Mouse (Mus musculus): ENCODE results near the gene Dnase2b. TPM values are rescaled to one million over a fixed set of nuclear protein-coding genes. Genes with fewer than 3 reads are reported as not detected.

Gene Dnase2b
- polyA plus RNA-seq, 1 experiment, result not detected

DNA sequence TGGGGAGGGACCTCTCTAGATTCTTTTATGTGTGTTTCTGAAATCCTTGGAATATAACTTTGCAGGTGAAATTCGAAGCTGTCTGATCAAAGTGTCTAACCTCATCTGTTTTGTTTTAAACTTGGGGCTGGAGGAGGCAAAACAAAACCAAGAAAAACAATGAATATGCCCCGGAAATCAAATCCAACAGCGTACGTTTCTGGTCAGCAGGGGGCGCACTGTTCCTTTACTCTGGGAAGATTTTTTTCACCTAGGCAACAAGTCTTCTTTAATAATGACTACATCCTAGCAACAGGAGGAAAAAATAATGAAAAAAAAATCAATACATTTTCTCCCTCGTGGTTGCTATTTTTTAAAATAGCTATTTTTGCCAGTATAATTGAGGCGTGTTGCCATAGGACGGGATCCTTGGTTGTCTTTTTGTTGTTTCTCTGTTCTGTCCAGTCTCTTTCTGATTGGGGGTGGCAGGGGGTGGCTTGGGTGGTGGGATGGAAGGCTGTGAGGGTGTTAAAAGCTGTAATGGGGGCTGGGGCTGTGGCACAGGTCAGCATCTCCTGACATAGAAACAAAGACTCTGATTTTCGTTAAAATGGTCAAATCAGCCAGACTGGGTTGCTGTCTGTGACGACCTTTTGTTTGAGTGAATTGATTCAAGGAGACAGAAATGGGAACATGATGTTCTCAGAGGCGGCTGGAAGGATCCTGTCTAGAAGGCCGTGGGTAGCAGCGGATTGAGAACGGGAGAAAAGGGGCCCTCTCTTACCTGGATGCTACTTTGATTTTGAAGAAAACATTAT, 50.9 kb downstream of the Dnase2b start:
- Histone ChIP-seq H3K27ac (ENCODE audit: insufficient read depth, low read depth, low read length) (no peak overlapping the region), H3K4me3 (ENCODE audit: low read depth, low read length) (no peak overlapping the region), H3K27me3 (ENCODE audit: control insufficient read depth, insufficient read depth, low read length) (no peaks in the 10 kb centered on the region), H3K36me3 (ENCODE audit: control insufficient read depth, insufficient read depth, low read length) (no peaks in the 10 kb centered on the region), H3K4me1 (ENCODE audit: control insufficient read depth, insufficient read depth, insufficient read length, low read length) (peaks cover 9% of the 10 kb centered on the region)
- 41% methylated on average over 14 of the region's 14 CpGs for WGBS
- no peak for TF ChIP-seq POLR2A (IDR thresholded peaks at IDR 0.05; ENCODE audit: low read depth, low read length)
- peak; percentile 13; the same call in 1 of the 2 replicates for TF ChIP-seq CTCF (IDR thresholded peaks at IDR 0.05; ENCODE audit: extremely low read depth, insufficient read length, insufficient replicate concordance, low read depth, low read length)

DNA sequence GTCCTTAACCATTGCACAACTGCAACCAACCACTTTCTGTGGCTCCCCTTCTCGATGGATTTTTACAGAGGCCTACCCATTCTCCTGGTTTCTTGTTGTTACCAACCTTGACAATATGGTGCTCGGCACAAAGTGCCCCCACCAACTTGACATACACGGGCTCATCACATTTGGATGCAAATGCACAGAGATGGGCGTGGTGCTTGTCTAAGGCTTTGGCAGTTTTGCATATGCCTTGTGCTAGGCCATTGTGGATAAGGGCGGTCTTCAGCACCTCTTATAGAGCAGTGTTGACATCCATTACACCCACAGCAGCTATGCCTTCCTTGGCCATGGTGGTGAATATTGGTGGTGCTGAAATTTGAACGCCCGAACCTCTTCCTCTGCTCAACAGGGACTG, 52.5 kb downstream of the Dnase2b start:
- Histone ChIP-seq H3K4me1 (ENCODE audit: control insufficient read depth, insufficient read depth, insufficient read length, low read length) (peaks cover 4% of the 10 kb centered on the region; the same call in 1 of the 2 replicates), H3K27me3 (ENCODE audit: control insufficient read depth, insufficient read depth, low read length) (no peaks in the 10 kb centered on the region), H3K36me3 (ENCODE audit: control insufficient read depth, insufficient read depth, low read length) (no peaks in the 10 kb centered on the region), H3K27ac (ENCODE audit: insufficient read depth, low read depth, low read length) (no peak overlapping the region), H3K4me3 (ENCODE audit: low read depth, low read length) (no peak overlapping the region)
- WGBS, result 86% methylated on average over 7 of the region's 7 CpGs
- no peak for TF ChIP-seq CTCF (IDR thresholded peaks at IDR 0.05; ENCODE audit: extremely low read depth, insufficient read length, insufficient replicate concordance, low read depth, low read length)

DNA sequence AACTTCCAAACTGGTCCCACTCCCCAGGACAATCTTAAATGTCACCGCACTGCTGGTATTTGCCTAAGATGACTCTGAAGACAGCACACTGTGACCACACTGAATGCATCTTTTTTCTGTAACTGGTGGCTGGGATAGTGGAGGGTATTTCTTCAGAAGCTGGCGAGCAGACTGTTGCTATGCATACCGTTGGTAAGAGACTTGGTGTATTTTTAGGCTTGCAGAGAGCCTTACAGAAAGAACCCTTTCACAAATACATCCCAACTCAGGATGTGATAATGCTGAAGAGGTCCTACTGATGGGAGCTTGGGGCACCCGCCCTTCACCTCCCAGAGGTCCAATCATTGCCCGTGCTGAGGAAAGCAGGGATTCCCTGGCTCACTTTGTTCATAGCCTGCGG, 57.9 kb downstream of the Dnase2b start:
- no peak for TF ChIP-seq POLR2A (IDR thresholded peaks at IDR 0.05; ENCODE audit: low read depth, low read length)
- TF ChIP-seq CTCF (IDR thresholded peaks at IDR 0.05; ENCODE audit: extremely low read depth, insufficient read length, insufficient replicate concordance, low read depth, low read length), result no peak
- H3K27me3 ChIP-seq (ENCODE audit: control insufficient read depth, insufficient read depth, low read length), result no peaks in the 10 kb centered on the region
- no peaks in the 10 kb centered on the region for H3K36me3 ChIP-seq (ENCODE audit: control insufficient read depth, insufficient read depth, low read length)
- no peak overlapping the region for H3K4me3 ChIP-seq (ENCODE audit: low read depth, low read length)
- 87% methylated on average over 6 of the region's 6 CpGs for WGBS
- no peaks in the 10 kb centered on the region for H3K4me1 ChIP-seq (ENCODE audit: control insufficient read depth, insufficient read depth, insufficient read length, low read length)
- no peak overlapping the region for H3K27ac ChIP-seq (ENCODE audit: insufficient read depth, low read depth, low read length)

DNA sequence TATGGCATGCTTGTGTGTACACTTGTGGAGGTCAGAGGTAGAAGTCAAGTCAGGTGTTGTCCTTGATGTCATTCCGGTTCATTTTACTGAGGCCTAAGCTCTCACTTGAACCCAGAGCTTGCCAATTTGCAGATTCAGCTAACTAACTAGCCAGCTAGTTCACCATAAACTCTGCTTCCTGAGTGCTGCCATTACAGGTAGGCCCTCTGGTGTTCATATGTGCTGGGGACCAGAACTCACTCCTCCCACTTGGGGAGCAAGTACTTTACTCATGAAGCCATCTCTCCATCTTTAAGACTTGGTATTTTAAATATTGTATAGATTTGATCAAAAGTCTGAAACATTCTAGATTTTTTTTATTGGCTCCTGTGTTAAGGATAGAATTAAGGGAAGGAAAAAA, 58.8 kb downstream of the Dnase2b start:
- WGBS, result 71% methylated on average over 1 of the region's 1 CpGs

DNA sequence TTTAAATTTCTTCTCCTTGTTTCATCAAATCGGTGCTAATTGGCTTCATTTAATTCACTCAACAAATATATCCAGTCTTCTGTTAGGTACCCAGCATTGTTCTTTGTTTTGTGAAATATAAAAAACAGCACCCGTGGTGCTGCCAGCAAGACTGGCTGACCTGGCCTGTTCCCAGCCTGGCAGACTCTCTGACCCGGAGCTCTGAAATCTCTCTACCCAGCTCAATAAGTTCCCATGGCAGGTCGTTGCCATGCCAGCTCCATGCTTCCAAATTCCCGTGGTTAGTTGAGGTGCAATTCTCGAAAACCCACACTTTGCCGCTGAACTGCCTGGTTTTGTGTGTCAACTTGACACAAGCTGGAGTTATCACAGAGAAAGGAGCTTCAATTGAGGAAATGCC, 60.6 kb downstream of the Dnase2b start:
- WGBS, result 85% methylated on average over 7 of the region's 7 CpGs
- Histone ChIP-seq H3K4me1 (ENCODE audit: control insufficient read depth, insufficient read depth, insufficient read length, low read length) (no peaks in the 10 kb centered on the region), H3K4me3 (ENCODE audit: low read depth, low read length) (no peak overlapping the region), H3K27me3 (ENCODE audit: control insufficient read depth, insufficient read depth, low read length) (no peaks in the 10 kb centered on the region), H3K27ac (ENCODE audit: insufficient read depth, low read depth, low read length) (no peak overlapping the region), H3K36me3 (ENCODE audit: control insufficient read depth, insufficient read depth, low read length) (no peaks in the 10 kb centered on the region)
- no peak for TF ChIP-seq POLR2A (IDR thresholded peaks at IDR 0.05; ENCODE audit: low read depth, low read length)
- TF ChIP-seq CTCF (IDR thresholded peaks at IDR 0.05; ENCODE audit: extremely low read depth, insufficient read length, insufficient replicate concordance, low read depth, low read length), result no peak

More for the DNA sequence above, 58.8 kb downstream of the Dnase2b start:
- Histone ChIP-seq H3K27ac (ENCODE audit: insufficient read depth, low read depth, low read length) (no peak overlapping the region), H3K27me3 (ENCODE audit: control insufficient read depth, insufficient read depth, low read length) (no peaks in the 10 kb centered on the region), H3K4me1 (ENCODE audit: control insufficient read depth, insufficient read depth, insufficient read length, low read length) (no peaks in the 10 kb centered on the region), H3K36me3 (ENCODE audit: control insufficient read depth, insufficient read depth, low read length) (no peaks in the 10 kb centered on the region), H3K4me3 (ENCODE audit: low read depth, low read length) (no peak overlapping the region)
- TF ChIP-seq POLR2A (IDR thresholded peaks at IDR 0.05; ENCODE audit: low read depth, low read length) (no peak), CTCF (IDR thresholded peaks at IDR 0.05; ENCODE audit: extremely low read depth, insufficient read length, insufficient replicate concordance, low read depth, low read length) (no peak)

DNA sequence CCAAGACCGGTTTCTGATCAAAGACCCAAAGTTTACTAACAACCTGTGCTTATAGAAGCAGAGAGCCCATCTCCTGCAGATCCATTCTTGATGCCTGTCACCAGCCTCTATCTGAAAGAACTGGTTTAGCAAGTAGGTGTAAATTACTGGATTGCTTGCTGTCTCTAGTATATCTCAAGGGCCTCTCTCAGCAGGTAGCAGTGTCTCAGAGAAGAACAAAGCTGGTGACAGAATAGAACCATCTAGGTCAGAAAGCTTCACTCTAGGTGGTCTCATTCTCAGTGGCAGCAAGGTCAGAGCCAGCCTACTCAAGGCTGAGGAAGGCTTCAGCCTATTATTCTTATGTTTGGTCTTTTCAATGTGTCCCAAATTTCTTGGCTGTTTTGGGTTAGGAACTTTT, 71.8 kb downstream of the Dnase2b start:
- no peaks in the 10 kb centered on the region for H3K36me3 ChIP-seq (ENCODE audit: control insufficient read depth, insufficient read depth, low read length)
- TF ChIP-seq POLR2A (IDR thresholded peaks at IDR 0.05; ENCODE audit: low read depth, low read length) (no peak), CTCF (IDR thresholded peaks at IDR 0.05; ENCODE audit: extremely low read depth, insufficient read length, insufficient replicate concordance, low read depth, low read length) (no peak)
- WGBS, result 31% methylated on average over 1 of the region's 1 CpGs
- H3K27me3 ChIP-seq (ENCODE audit: control insufficient read depth, insufficient read depth, low read length), result no peaks in the 10 kb centered on the region
- no peaks in the 10 kb centered on the region for H3K4me1 ChIP-seq (ENCODE audit: control insufficient read depth, insufficient read depth, insufficient read length, low read length)
- H3K4me3 ChIP-seq (ENCODE audit: low read depth, low read length), result no peak overlapping the region
- H3K27ac ChIP-seq (ENCODE audit: insufficient read depth, low read depth, low read length), result no peak overlapping the region

DNA sequence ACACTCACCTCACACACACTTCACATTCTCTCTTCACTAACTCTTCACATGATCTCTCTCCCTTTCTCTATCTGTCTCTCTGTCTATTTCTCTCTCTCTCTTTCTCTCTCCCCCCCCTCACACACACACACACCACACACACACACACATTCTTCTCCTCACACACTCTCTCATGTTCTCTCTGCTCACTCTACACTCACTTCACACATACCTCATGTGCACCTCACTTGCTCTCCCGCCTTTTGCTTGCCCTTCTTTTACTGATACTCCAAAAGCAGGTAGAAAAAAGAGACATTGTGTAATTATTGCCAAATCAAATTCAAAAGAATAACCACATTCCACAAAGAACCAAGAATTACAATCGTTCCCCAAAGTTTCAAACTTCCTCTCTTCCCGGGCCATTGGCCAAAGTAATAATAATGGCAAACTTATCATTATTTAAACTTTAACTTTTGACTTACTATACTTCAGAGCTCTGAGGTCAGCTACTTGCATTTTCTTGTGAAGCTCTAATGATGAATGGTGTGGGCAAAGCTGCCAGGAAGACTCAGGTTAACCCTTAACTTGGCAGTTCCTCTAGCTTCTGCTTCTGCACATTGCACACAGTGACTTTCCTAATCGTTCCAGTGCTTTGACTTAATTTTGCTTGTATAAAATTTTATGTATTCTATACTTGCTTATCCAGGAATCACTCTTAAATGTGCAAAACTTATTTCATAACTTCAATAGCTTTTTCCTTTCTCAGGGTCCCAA, 74.7 kb downstream of the Dnase2b start:
- no peak overlapping the region for H3K27ac ChIP-seq (ENCODE audit: insufficient read depth, low read depth, low read length)
- 28% methylated on average over 4 of the region's 4 CpGs for WGBS
- H3K36me3 ChIP-seq (ENCODE audit: control insufficient read depth, insufficient read depth, low read length), result no peaks in the 10 kb centered on the region
- no peaks in the 10 kb centered on the region for H3K27me3 ChIP-seq (ENCODE audit: control insufficient read depth, insufficient read depth, low read length)
- no peak overlapping the region for H3K4me3 ChIP-seq (ENCODE audit: low read depth, low read length)
- TF ChIP-seq POLR2A (IDR thresholded peaks at IDR 0.05; ENCODE audit: low read depth, low read length), result no peak
- no peak for TF ChIP-seq CTCF (IDR thresholded peaks at IDR 0.05; ENCODE audit: extremely low read depth, insufficient read length, insufficient replicate concordance, low read depth, low read length)
- H3K4me1 ChIP-seq (ENCODE audit: control insufficient read depth, insufficient read depth, insufficient read length, low read length), result no peaks in the 10 kb centered on the region
